Mouse (Mus musculus): ENCODE measurements at regions not wholly inside any gene's neighbourhood (a gene's known extent, or its start where the extent isn't known, plus 50 kb on each side); places are given as distances from the start of the nearest gene placed in this dataset.

DNA sequence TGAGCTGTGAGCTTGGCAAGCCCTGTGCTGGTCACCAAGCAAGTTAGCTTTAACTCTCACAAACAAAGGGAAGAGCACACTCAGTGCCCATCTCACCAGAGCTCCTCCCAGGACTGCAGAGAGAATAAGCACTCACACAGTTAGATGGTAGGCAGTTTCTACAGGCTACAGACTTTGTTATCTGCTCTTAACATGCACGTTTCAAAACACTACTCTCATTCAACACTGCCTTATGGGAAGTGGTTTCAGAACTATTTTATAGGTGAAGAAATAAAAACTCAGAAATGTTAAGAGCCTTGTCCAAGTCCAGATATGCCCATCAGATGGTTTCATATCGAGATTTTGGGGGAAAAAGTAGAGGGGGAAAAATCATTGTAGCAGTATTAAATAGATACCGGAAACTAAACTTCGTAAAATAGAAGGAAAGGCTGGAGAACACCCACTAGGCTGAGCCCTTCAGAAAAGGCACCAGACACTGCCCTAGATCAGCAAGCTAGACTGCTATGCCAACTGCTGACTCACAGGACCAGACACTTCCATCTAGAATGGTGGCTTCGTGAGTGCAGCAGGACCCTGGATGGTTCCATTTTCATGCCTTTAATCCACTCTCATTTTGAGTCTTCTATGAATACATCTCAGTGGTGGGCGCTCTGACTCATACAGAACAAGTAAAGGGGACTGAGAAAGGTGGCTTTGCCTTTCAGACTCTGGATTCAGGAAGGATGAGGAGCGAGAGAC lies 51.3 kb upstream of the Serbp1 start:
- no peak for DNase-seq (ENCODE audit: low read depth)

DNA sequence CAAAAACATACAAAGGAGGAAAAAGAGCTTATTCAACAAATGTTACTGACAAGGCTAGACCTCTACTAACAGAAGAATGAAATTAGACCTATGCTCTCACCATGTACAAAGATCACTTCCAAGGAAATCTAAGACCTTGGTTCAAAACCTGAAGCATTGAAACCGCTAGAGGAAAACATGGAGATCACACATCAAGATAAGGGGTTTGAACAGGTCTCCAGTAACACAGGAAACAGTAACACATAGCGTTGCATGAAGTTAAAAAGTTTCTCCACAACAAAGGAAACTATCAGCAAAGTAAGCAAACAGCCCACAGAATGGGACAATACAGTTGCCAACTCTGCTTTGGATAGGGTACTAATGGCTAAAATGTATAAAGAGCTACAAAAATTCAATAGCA lies 53.3 kb upstream of the Serbp1 start:
- no peak for DNase-seq (ENCODE audit: low read depth)

DNA sequence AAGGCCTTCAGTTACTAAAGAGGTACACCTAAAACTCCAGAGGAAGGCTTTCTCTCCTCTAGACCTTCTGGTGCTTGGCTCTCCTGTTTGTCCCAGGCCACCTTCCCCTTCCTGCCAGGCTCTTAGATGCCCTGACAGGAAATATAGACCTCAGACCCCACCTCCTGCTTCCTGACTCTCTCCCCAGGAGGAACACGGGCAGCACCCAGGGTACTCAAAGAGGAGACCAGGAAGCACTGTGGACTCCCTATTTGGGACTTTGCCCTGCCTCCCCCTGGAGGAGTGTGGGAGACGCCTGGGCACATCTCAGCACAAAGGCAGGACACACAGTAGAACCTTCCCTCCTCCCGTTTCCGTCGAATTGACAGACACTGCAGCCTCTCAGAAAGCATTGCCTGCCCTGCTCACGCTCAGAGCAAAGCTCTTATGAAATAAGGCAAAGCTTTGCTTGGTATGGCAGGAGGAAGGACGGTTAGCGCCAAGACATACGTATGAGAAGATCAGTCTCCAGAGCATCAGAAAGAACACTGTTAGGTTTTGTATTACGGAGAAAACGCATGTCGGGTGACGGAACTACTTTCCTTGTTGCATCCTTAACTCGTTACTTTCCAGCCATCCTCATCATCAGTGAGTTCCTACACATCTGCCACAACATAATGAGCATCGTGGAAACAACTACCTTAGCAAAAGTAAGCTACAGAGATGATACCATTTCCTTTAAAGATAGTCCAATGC lies 54.3 kb upstream of the Serbp1 start:
- no peak for DNase-seq (ENCODE audit: low read depth)

DNA sequence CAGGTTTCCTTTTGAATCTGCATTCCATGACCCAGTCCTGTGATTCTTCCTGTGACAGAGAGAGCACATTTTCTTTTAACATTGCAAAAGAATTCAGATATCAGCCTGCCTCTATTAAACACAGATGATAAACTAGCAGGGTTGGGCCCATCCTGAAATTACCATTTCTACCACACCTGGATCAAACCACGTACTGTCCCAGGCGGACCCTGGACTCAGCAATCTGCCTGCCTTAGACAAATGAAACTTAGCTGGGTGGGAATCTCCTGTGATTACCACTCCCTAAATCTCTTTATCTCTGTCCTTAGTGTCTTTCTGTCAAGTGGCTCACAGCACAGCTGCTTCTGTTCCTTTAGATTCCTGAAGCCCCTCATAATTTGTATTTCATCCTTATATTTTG lies 55.5 kb upstream of the Serbp1 start:
- no peak for DNase-seq (ENCODE audit: low read depth)

DNA sequence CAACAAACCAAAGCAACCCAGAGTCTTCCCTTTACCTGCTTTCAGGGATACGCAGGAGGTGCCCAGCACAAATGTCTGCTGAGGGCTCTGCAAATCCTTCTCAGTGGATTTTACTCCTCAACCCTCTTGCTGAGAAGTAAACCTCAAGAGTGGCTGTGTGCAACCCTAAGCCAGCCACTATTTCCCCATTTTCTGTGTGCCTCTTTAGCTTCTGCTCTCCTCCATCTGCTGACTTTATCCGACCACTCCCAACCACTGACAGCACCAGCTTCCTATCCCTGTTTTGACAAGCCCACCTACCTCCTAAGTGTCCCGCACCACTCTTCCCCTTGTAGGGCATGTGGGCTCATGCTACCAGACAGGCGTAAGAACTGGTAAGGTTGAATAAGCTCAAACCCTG lies 56.5 kb upstream of the Serbp1 start:
- no peak for DNase-seq (ENCODE audit: low read depth)

DNA sequence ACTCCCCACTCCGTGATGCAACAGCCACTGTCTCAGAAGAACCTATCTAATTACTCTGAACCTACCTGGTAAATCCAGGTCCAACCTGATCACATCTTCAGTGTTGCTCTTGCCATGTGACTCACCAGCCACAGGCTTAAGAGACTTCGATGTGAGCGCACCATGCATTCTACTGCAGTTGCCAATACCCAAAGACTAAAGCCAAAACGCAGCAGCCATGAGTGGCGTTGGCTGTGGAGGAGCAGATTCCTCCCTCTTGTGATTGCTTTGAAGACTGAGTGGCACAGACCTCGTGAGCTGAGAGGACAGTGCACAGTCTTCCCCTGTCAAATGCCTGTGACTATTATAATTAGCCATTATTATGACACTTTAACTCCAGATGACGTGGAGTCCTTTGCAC lies 58.6 kb upstream of the Serbp1 start:
- DNase-seq (ENCODE audit: low read depth), result no peak

DNA sequence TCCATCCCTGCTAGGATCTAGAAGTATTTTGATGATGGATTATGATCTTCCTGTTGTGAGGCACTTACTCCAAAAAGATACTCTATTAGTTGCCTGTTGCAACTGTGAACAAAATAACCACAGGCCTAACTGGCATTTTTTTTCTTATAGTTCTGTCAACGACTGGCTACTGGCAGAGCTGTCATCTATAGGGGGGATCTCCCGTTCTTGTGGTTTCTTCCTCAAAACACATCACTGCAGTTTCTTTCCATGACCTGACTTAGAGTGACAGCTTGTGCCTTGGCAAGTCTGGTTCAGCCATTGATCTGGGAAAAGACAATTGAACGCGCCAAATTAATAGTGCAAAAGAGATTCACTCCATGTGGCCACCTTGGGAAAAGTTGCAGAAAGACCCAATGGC lies 59.4 kb upstream of the Serbp1 start:
- DNase-seq (ENCODE audit: low read depth), result no peak

DNA sequence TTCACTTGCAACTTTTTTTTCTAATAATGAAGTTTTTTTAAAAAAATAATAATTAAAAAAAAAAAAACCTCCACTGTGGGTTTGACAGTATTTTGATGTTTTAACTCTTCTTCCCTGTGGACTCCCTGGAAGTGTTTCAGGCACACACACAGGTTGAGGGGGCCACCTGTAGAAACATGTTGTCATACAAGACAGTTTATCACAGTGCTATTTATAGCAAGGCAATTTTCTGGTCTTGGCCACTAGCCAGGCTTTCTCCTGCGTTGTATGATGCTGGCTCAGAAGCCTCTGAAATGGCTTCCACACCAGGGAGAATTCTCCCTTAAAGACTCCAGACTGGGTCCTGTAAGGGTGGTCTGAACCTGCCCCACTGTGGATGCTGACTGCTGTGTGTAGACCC lies 59.9 kb upstream of the Serbp1 start:
- no peak for DNase-seq (ENCODE audit: low read depth)

DNA sequence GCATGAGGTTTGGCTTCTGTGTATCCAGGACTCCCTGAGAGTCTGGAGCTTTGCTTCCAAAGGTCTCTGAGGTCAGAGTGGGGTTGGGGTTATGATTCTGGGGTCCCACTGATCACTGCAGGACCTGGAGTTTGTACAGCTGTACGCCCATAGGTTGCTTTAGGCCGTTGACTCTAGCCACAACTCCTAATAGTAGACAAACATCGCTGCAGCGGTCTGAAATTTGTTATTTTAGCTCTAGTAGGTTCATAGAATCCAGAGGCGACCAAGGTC lies 67.4 kb upstream of the Serbp1 start:
- no peak for DNase-seq (ENCODE audit: low read depth)

DNA sequence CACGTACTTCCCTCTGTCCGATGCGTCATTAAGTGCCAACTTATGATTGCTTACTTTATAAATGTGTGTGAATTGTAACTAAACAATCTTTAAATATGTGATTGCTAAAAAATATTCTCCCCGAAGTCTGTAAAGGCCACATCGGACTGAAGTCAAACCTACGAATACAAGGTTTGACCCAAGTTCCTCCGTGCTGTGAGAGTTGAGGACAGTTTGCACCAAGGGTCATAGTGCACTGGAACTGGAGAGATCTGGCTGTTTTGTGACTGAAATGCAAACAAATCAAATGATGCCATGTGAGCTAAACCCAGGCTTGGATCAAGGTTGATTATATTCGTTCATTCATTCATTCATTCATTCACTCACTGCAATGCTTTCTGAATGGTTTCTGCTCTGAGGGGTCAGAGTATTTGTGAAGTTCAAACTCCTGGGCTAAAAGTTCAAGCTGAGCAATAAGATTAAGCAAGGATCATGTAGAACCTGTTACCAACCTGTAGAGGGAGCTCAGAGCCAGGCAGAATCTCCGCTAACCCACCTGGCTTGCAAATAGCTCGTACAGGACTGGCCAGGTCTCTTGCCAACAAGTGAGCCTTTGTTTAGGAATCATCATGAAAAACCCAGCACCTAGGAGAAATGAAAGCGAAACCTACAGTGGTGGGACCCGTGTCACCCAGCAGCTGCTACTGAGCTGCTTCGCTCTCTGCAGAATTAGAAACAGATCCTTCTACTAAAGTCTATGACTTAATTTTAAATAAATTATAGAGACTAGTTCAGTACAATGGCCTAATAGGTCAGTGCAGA lies 67.9 kb upstream of the Serbp1 start:
- DNase-seq (ENCODE audit: low read depth), result no peak

DNA sequence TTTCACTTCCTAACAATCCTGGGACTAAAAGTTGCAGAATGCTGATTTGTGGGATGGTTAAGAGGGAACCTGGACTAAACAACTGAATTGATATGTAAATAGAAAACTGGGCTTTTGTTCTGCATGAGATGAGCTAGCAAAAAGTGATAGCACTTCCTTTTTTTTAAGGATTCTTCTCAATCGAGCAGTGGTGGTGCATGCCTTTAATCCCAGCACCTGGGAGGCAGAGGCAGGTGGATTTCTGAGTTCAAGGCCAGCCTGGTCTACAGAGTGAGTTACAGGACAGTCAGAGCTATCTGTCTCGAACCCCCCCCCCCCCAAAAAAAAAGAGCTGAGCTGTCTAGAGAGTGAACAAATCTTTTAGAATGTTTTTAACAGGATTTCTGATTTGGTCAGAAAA lies 69.2 kb upstream of the Serbp1 start:
- DNase-seq (ENCODE audit: low read depth), result no peak

DNA sequence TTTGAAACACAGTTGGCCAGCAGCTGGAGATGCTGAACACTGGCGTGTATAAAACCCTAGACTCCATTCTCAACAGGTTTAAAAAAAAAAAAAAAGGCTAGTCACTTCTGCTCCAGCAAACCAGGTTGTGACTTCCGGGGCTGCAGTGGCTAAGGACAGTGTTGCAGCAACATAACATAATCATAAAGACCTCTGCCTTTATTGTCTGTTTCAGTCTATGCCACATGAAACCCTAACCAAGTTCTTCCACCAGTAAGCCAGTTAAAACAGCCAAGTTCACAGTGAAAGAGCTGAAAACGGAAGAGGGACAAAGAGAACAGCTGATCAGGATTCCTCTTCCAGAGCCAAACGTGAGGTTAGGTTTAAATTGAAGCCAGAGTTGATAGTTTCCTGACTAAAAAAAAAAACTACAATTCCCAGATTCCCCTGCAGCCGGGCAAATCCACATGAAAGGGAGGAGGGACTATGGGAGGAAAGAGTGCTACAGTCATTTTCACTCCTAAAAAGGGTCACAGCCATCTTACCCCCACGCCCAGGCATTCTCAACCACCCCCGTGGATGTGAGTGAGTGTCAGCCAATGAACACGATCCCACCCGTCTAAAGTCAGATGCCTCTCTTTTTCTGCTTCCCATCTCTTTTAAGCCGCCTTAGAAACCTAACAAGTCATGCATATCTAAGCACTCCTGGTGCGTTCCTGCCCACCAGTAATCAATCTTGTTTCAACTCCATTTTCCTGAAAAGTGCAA lies 69.8 kb upstream of the Serbp1 start:
- no peak for DNase-seq (ENCODE audit: low read depth)

DNA sequence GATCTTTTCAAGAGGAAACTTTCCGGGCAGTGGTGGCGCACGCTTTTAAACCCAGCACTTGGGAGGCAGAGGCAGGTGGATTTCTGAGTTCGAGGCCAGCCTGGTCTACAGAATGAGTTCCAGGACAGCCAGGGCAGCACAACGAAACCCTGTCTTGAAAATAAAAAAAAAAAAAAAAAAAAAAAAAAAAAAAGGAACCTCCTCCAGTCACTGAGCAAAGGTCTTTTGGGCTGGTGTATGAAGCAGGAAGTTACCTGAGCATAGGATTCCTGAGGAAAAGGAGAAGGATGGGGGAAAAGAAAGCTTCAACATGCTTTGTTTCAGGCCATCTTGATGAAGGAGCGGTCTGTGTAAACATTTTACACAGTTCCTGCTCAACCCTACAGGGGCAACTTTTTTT lies 72.9 kb upstream of the Serbp1 start:
- DNase-seq (ENCODE audit: low read depth), result no peak

DNA sequence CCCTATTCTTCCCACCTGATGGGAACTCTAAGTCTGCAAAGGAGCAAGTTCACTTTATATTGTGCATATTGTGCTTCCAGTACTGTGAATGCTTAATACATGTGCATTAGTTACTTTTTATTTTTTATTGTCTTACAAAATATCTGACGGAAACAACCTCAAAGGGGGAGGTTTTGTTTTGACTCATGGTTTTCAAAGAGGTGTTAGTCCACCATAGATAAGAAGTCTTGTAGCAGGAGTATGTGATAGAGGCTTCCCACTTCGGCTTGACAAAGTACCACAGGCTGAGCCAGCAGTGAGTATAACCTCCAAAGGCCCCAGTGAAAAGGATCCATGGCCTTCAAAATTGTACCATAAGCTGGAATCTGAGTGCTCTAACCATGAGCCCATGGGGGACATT lies 74.0 kb upstream of the Serbp1 start:
- no peak for DNase-seq (ENCODE audit: low read depth)

DNA sequence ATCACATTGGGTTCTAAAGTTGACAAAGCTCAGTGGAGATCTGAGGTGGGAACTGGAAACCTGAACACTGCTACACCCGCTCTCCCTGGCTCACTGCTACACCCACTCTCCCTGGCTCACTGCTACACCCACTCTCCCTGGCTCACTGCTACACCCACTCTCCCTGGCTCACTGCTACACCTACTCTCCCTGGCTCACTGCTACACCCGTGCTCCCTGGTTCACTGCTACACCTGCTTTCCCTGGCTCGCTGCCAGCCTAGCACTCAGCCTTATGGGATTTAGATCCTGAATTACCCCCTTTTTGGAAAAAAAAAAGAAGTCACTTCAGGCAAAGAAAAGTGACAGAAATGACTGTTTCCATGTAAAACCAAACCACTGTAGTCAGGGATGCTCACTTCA lies 75.2 kb upstream of the Serbp1 start:
- DNase-seq (ENCODE audit: low read depth), result no peak

DNA sequence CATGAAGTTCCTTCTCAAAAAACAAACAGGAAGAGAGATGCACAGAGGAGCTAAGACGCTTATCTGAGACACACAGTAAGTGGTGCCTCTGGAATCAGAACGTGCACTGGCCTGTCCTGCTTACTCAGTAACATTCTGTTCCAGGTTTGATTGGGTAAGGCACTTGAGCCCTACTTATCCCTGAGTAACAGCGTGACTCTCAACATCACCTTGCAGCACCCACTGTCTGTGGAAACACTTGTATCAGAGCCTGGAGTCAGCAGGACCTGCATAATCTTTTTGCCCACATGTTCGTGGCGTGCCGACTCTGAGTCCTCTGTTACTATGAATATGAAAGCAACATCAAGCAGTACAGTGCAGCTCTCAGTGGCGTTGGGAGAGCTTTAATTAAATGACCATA lies 76.4 kb upstream of the Serbp1 start:
- no peak for DNase-seq (ENCODE audit: low read depth)

DNA sequence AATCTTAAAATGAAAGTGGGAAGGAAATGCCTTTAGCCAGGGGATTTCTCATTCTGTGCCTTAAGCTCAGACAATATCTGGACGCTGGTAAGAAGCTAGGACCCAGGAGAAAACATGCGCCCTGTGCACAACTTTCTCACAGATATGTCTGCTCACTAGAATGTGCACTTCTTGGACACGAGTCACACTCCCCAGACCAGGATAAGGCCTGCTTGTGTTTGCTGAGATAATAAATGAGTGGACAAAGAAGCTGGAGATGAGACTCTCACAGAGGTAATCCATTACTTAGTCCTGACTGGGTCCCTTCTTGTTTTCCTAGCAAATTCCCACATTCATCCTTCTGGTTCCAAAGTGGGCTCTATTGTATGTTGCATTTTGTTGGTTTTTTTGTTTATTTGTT lies 77.4 kb upstream of the Serbp1 start:
- no peak for DNase-seq (ENCODE audit: low read depth)

DNA sequence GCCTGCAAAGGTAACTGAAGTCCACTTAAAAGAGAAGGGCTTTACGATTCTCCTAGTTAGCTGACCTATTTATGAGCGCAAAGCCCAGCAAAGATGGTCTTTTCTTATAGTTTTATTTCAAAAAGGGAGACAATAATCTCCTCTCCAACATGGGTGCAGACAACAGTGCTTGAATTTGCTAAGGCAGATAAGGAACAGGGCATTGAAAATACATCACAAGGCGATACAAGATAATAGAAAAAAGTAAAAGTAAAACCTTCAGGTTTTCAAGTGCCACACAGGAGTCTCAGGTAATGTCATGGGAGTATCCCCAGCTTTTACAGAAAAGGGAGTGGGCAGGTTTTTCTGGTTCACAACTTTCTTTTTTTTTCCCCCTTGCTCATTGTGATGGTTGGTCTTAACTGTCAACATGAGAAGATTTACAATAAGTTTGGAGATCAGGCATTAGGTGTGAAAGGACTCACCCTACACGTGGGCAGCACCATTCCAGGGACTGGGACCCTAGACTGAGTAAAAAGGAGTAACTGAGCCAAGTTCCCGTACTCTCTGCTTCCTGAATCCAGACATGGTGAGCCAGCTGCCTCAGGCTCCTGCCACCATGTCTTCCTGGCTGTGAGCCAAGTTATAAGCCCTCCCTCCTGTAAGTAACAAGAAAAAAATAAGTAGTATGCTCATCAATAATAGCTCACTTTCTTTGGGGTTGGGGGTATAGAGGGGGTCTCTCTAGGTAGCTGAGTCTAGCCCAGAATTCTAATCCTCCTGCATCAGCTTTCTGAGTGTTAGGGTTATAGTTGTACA lies 78.1 kb upstream of the Serbp1 start:
- no peak for DNase-seq (ENCODE audit: low read depth)

DNA sequence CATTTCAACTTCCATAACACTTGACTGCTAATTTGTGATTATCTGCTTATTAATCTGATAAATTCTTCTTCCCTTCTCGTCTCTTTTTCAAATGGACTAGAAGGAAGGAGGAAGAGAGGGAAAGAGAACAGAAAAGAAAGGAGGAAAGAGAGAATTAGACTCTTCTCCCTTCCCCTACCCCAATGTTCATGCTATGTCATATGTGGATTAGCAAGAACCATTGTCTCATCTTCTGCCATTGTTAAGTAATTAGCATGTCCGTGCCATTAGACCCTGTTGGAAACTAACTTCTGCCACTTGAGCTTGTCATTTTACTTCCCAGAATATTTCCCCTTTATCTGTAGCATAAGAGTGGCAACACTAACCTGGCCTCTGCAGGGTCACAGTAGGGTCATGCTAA lies 78.8 kb upstream of the Serbp1 start:
- DNase-seq (ENCODE audit: low read depth), result no peak

DNA sequence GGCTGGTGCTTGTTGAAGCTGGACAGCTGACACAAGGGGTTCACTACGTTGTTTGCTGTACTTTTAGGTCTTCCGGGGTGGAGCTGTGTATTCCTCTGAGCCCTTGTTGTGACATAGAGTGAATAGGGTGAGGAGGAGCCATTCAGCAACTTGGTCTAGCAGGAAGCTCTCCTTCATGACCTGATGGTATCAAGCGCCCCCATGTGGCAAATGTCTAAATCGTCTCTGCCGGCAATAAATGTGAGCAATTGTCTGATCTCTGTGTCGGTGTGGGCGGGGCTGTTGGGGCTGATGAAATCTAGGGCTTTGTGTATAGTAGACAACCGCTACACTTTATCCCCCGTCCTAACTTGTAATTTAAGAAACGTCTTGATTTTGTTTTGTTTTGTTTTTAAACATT lies 79.2 kb upstream of the Serbp1 start:
- DNase-seq (ENCODE audit: low read depth), result peak; percentile 90

DNA sequence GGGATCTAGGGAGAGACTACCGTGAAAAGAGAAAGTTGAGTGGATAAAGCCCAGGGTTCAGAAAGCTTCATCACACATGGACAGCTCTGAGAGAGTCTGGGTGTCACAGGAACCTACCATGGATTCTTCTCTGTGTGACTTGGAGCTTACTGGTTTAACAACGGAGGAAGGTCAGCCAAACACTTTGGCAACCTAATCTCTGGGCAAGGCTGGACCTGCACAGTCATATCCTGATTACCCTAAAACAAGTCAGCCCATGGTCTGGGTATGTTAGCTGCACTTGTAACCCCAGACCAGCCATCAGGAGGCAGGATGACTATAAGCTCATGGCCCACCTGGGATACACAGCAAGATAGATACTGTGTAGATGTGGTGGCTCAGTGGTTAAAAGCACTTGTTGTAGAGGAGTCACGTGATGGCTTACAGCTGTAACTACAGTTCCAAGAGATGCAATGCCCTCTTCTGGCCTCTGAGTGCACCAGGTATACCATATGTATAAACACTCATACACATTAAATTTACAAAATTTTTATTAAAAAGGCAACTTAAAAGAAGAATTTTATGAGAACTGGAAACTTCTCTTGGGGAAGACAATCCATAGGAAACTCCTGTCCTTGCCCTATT lies 85.0 kb upstream of the Serbp1 start:
- DNase-seq (ENCODE audit: low read depth), result no peak

Data from c-Kit-positive CD71-negative TER-119-negative erythroid progenitor cells, embryonic 14.5 days (primary cell).